Mouse (Mus musculus): Measurements from ENCODE around the gene Ypel2. TPM values are rescaled to one million over a fixed set of nuclear protein-coding genes. Genes with fewer than 3 reads are reported as not detected.
"Not testable (repeated sequence)": the region's sequence is repeated elsewhere in the genome, so short reads cannot be mapped to it uniquely, and the experiment has no call there.

Ypel2 gene
- 7.4 and 7.7 TPM in 2 replicates for polyA plus RNA-seq (2015; fragmentation: Nextera tagmentation; extraction: Ambion mirVana)

- H3K27ac ChIP-seq: peak within 1 kb of the TSS; percentile 92
- peak within 1 kb of the TSS; percentile 93 for H3K4me3 ChIP-seq
- ATAC-seq: peak; percentile 100
- H3K4me1 ChIP-seq: peaks cover 50% of the 10 kb centered on the region
- H3K4me2 ChIP-seq: peak within 1 kb of the TSS; percentile 85
- no peaks in the 10 kb centered on the region for H3K27me3 ChIP-seq
- under 1% methylated on average over 93 of the region's 96 CpGs for WGBS
- H3K36me3 ChIP-seq (ENCODE audit: poor library complexity, severe bottlenecking): no peaks in the 10 kb centered on the region
- peak within 1 kb of the TSS; percentile 93 for H3K9ac ChIP-seq
- no peaks in the 10 kb centered on the region for H3K9me3 ChIP-seq (replicated peaks)
Observed at GRCm38 (mm10) chr11:86993041-86994037, at the start of gene Ypel2. Gene Ypel2 (minus strand): TSS chr11:86993707.

GRCm38 (mm10) chr11:87043052-87043451, 49.5 kb upstream of the Ypel2 start:
- no peaks in the 10 kb centered on the region for H3K4me1 ChIP-seq
- H3K4me2 ChIP-seq: no peak overlapping the region
- no peak overlapping the region for H3K4me3 ChIP-seq
- H3K27ac ChIP-seq: no peak overlapping the region
- no peaks in the 10 kb centered on the region for H3K27me3 ChIP-seq
- no peak for ATAC-seq
- no peak overlapping the region for H3K9ac ChIP-seq
- WGBS: 91% methylated on average over 3 of the region's 3 CpGs
- H3K9me3 ChIP-seq (replicated peaks): no peaks in the 10 kb centered on the region
- H3K36me3 ChIP-seq (ENCODE audit: poor library complexity, severe bottlenecking): peaks cover 95% of the 10 kb centered on the region

GRCm38 (mm10) chr11:87039307-87039963, 45.9 kb upstream of the Ypel2 start:
- H3K4me2 ChIP-seq: no peak overlapping the region
- WGBS: 87% methylated on average over 9 of the region's 9 CpGs
- no peaks in the 10 kb centered on the region for H3K4me1 ChIP-seq
- H3K9ac ChIP-seq: no peak overlapping the region
- ATAC-seq: no peak
- no peaks in the 10 kb centered on the region for H3K27me3 ChIP-seq
- peaks cover 90% of the 10 kb centered on the region for H3K36me3 ChIP-seq (ENCODE audit: poor library complexity, severe bottlenecking)
- H3K4me3 ChIP-seq: no peak overlapping the region
- no peaks in the 10 kb centered on the region for H3K9me3 ChIP-seq (replicated peaks)
- H3K27ac ChIP-seq: no peak overlapping the region

- Histone ChIP-seq H3K4me3 (no peak overlapping the region), H3K4me2 (no peak overlapping the region), H3K9ac (no peak overlapping the region), H3K36me3 (ENCODE audit: poor library complexity, severe bottlenecking) (peaks cover 84% of the 10 kb centered on the region), H3K4me1 (no peaks in the 10 kb centered on the region), H3K27ac (no peak overlapping the region), H3K27me3 (no peaks in the 10 kb centered on the region), H3K9me3 (replicated peaks) (no peaks in the 10 kb centered on the region)
- no peak for ATAC-seq
- WGBS: 61% methylated on average over 4 of the region's 4 CpGs
Observed at GRCm38 (mm10) chr11:87036180-87036579, 42.7 kb upstream of the Ypel2 start.

GRCm38 (mm10) chr11:87028212-87028611, 34.7 kb upstream of the Ypel2 start:
- Histone ChIP-seq H3K27me3 (no peaks in the 10 kb centered on the region), H3K4me1 (no peaks in the 10 kb centered on the region), H3K36me3 (ENCODE audit: poor library complexity, severe bottlenecking) (peaks cover 11% of the 10 kb centered on the region), H3K4me2 (no peak overlapping the region), H3K27ac (no peak overlapping the region), H3K4me3 (no peak overlapping the region), H3K9ac (no peak overlapping the region), H3K9me3 (replicated peaks) (no peaks in the 10 kb centered on the region)
- 86% methylated on average over 3 of the region's 3 CpGs for WGBS
- no peak for ATAC-seq

GRCm38 (mm10) chr11:87026096-87026875, 32.8 kb upstream of the Ypel2 start:
- Histone ChIP-seq H3K9me3 (replicated peaks) (no peaks in the 10 kb centered on the region), H3K4me3 (no peak overlapping the region), H3K36me3 (ENCODE audit: poor library complexity, severe bottlenecking) (no peaks in the 10 kb centered on the region), H3K4me2 (no peak overlapping the region), H3K9ac (no peak overlapping the region), H3K27me3 (no peaks in the 10 kb centered on the region), H3K4me1 (no peaks in the 10 kb centered on the region), H3K27ac (no peak overlapping the region)
- ATAC-seq: no peak
- WGBS: 83% methylated on average over 9 of the region's 9 CpGs

GRCm38 (mm10) chr11:87025351-87025750, 31.8 kb upstream of the Ypel2 start:
- Histone ChIP-seq H3K9ac (no peak overlapping the region), H3K4me2 (no peak overlapping the region), H3K4me3 (no peak overlapping the region), H3K36me3 (ENCODE audit: poor library complexity, severe bottlenecking) (no peaks in the 10 kb centered on the region), H3K4me1 (no peaks in the 10 kb centered on the region), H3K27me3 (no peaks in the 10 kb centered on the region), H3K27ac (no peak overlapping the region), H3K9me3 (replicated peaks) (no peaks in the 10 kb centered on the region)
- WGBS: 74% methylated on average over 3 of the region's 3 CpGs
- no peak for ATAC-seq

- not testable (repeated sequence) for H3K9ac ChIP-seq; H3K36me3 ChIP-seq (ENCODE audit: poor library complexity, severe bottlenecking); H3K4me2 ChIP-seq; ATAC-seq; H3K27ac ChIP-seq; H3K9me3 ChIP-seq (replicated peaks); H3K4me3 ChIP-seq; H3K27me3 ChIP-seq; H3K4me1 ChIP-seq
- 67% methylated on average over 8 of the region's 8 CpGs for WGBS
Observed at GRCm38 (mm10) chr11:87023240-87023639, 29.7 kb upstream of the Ypel2 start.

- Histone ChIP-seq H3K27ac (no peak overlapping the region), H3K36me3 (ENCODE audit: poor library complexity, severe bottlenecking) (no peaks in the 10 kb centered on the region), H3K4me2 (no peak overlapping the region), H3K9ac (no peak overlapping the region), H3K4me3 (no peak overlapping the region), H3K4me1 (no peaks in the 10 kb centered on the region), H3K27me3 (no peaks in the 10 kb centered on the region), H3K9me3 (replicated peaks) (no peaks in the 10 kb centered on the region)
- no peak for ATAC-seq
- 79% methylated on average over 4 of the region's 4 CpGs for WGBS
Observed at GRCm38 (mm10) chr11:87022765-87023164, 29.3 kb upstream of the Ypel2 start.

- Histone ChIP-seq H3K4me3 (no peak overlapping the region), H3K9ac (no peak overlapping the region), H3K27ac (no peak overlapping the region), H3K4me1 (no peaks in the 10 kb centered on the region), H3K4me2 (no peak overlapping the region), H3K27me3 (no peaks in the 10 kb centered on the region), H3K9me3 (replicated peaks) (no peaks in the 10 kb centered on the region), H3K36me3 (ENCODE audit: poor library complexity, severe bottlenecking) (no peaks in the 10 kb centered on the region)
- ATAC-seq: no peak
Observed at GRCm38 (mm10) chr11:87021551-87021950, 28.0 kb upstream of the Ypel2 start.

GRCm38 (mm10) chr11:87020449-87020848, 26.9 kb upstream of the Ypel2 start:
- Histone ChIP-seq H3K27me3 (no peaks in the 10 kb centered on the region), H3K9ac (no peak overlapping the region), H3K4me3 (no peak overlapping the region), H3K4me2 (no peak overlapping the region), H3K27ac (no peak overlapping the region), H3K36me3 (ENCODE audit: poor library complexity, severe bottlenecking) (no peaks in the 10 kb centered on the region), H3K9me3 (replicated peaks) (no peaks in the 10 kb centered on the region), H3K4me1 (no peaks in the 10 kb centered on the region)
- 82% methylated on average over 5 of the region's 5 CpGs for WGBS
- no peak for ATAC-seq

GRCm38 (mm10) chr11:87019431-87019830, 25.9 kb upstream of the Ypel2 start:
- Histone ChIP-seq H3K9me3 (replicated peaks) (no peaks in the 10 kb centered on the region), H3K9ac (no peak overlapping the region), H3K27ac (no peak overlapping the region), H3K27me3 (no peaks in the 10 kb centered on the region), H3K36me3 (ENCODE audit: poor library complexity, severe bottlenecking) (no peaks in the 10 kb centered on the region), H3K4me2 (no peak overlapping the region), H3K4me3 (no peak overlapping the region), H3K4me1 (no peaks in the 10 kb centered on the region)
- no peak for ATAC-seq
- 87% methylated on average over 8 of the region's 8 CpGs for WGBS

Data from forebrain, embryonic 13.5 days (tissue).